Mouse (Mus musculus): ENCODE results near the gene Tmem52b.

Gene Tmem52b

GRCm38 (mm10) chr6:129532556-129532941, 20.2 kb downstream of the Tmem52b start:
- peak; percentile 98 for DNase-seq

- peak; percentile 99 for DNase-seq
Observed at GRCm38 (mm10) chr6:129532942-129533860, 20.8 kb downstream of the Tmem52b start, which contains the start of gene Gabarapl1. TSS of gene Gabarapl1 (plus strand) at chr6:129533160.

GRCm38 (mm10) chr6:129534057-129534456, 21.7 kb downstream of the Tmem52b start:
- no peak for DNase-seq

- DNase-seq: no peak
Observed at GRCm38 (mm10) chr6:129534627-129535190, 22.4 kb downstream of the Tmem52b start.

GRCm38 (mm10) chr6:129535723-129536122, 23.4 kb downstream of the Tmem52b start:
- no peak for DNase-seq

- no peak for DNase-seq
Observed at GRCm38 (mm10) chr6:129538555-129538954, 26.2 kb downstream of the Tmem52b start.

GRCm38 (mm10) chr6:129541931-129542330, 29.6 kb downstream of the Tmem52b start:
- no peak for DNase-seq

- no peak for DNase-seq
Observed at GRCm38 (mm10) chr6:129542540-129542939, 30.2 kb downstream of the Tmem52b start.

GRCm38 (mm10) chr6:129543709-129544606, 31.6 kb downstream of the Tmem52b start:
- peak; percentile 92 for DNase-seq

GRCm38 (mm10) chr6:129547277-129547676, 34.9 kb downstream of the Tmem52b start:
- no peak for DNase-seq

- no peak for DNase-seq
Observed at GRCm38 (mm10) chr6:129548009-129548408, 35.7 kb downstream of the Tmem52b start.

GRCm38 (mm10) chr6:129557298-129558023, 45.1 kb downstream of the Tmem52b start:
- no peak for DNase-seq

GRCm38 (mm10) chr6:129558946-129559640, 46.7 kb downstream of the Tmem52b start:
- peak; percentile 93 for DNase-seq

- DNase-seq: no peak
Observed at GRCm38 (mm10) chr6:129559641-129560027, 47.3 kb downstream of the Tmem52b start.

GRCm38 (mm10) chr6:129565257-129565656, 52.9 kb downstream of the Tmem52b start:
- DNase-seq: no peak

Measured in heart, adult 11 months (tissue).